Mouse (Mus musculus) MEL (cell line): ENCODE data around the gene Best1. TPM values are rescaled to one million over a fixed set of nuclear protein-coding genes. Genes with fewer than 3 reads are reported as not detected.

ENCODE experiments used
- DNase-seq: peaks from one replicate; pipeline ENCODE4 v3.0.0; 2011; ENCODE audit warnings: low read depth, low spot score
- H3K27ac ChIP-seq: 2 replicates; pipeline ENCODE4 v1.5.1; 2012; ENCODE audit warnings: low read depth, mild to moderate bottlenecking, control low read depth, low read length, moderate library complexity; ENCODE audit not compliant: control insufficient read depth
- H3K27me3 ChIP-seq, 2 experiments: fragments of 150-350 bp in 1 of 2; sonication (generic) in 1 of 2; 2 replicates each; pipeline ENCODE4 v1.6.1; 2012; ENCODE audit warnings: low read length in 2 of 2, mild to moderate bottlenecking in 2 of 2, improper control_type of control experiment in 1 of 2, moderate library complexity in 1 of 2; ENCODE audit not compliant: insufficient read depth in 2 of 2, control insufficient read depth in 1 of 2
- H3K36me3 ChIP-seq, 2 experiments: 2 replicates each; pipeline ENCODE4 v1.6.1; 2012 to 2014; ENCODE audit warnings: low read length in 2 of 2, improper control_type of control experiment in 1 of 2, inconsistent platforms in 1 of 2, mild to moderate bottlenecking in 1 of 2; ENCODE audit not compliant: insufficient read depth in 2 of 2, control insufficient read depth in 1 of 2
- H3K4me1 ChIP-seq, 2 experiments: fragments of 150-350 bp in 1 of 2; sonication (generic) in 1 of 2; 2 replicates each; pipeline ENCODE4 v1.6.1; 2012; ENCODE audit warnings: low read length in 2 of 2, improper control_type of control experiment in 1 of 2, mild to moderate bottlenecking in 1 of 2; ENCODE audit not compliant: insufficient read depth in 2 of 2, control insufficient read depth in 1 of 2
- H3K4me3 ChIP-seq, 2 experiments: fragments of 150-350 bp in 1 of 2; sonication (generic) in 1 of 2; 2 replicates each; pipeline ENCODE4 v1.5.1; 2012; ENCODE audit warnings: low read depth in 2 of 2, low read length in 2 of 2, mild to moderate bottlenecking in 2 of 2, moderate library complexity in 2 of 2, control low read depth in 1 of 2, improper control_type of control experiment in 1 of 2; ENCODE audit not compliant: control insufficient read depth in 1 of 2, insufficient read depth in 1 of 2
- H3K79me2 ChIP-seq: 2 replicates; pipeline ENCODE4 v1.6.1; 2012; ENCODE audit warnings: mild to moderate bottlenecking, low read length, moderate library complexity; ENCODE audit not compliant: control insufficient read depth, poor library complexity, insufficient read depth
- H3K9ac ChIP-seq: 2 replicates; pipeline ENCODE4 v1.6.1; 2012; ENCODE audit warnings: low read depth, mild to moderate bottlenecking, control low read depth, low read length, moderate library complexity; ENCODE audit not compliant: control insufficient read depth, poor library complexity, severe bottlenecking
- H3K9me3 ChIP-seq: fragments of 150-350 bp; sonication (generic); replicated peaks from 2 replicates; pipeline ENCODE4 v1.6.1; 2012; ENCODE audit warnings: mild to moderate bottlenecking, low read length, improper control_type of control experiment, moderate library complexity; ENCODE audit not compliant: insufficient read depth
- BHLHE40 ChIP-seq: IDR thresholded peaks from 2 replicates; pipeline ENCODE4 v1.6.1; 2012; ENCODE audit warnings: low read depth, mild to moderate bottlenecking, inconsistent platforms, low read length, improper control_type of control experiment, borderline replicate concordance
- CHD1 ChIP-seq: IDR thresholded peaks from 2 replicates; pipeline ENCODE4 v1.6.1; 2012; ENCODE audit warnings: low read depth, mild to moderate bottlenecking, inconsistent platforms, low read length, improper control_type of control experiment
- CHD2 ChIP-seq: IDR thresholded peaks from 2 replicates; pipeline ENCODE4 v1.6.1; 2011; ENCODE audit warnings: low read length, improper control_type of control experiment
- CTCF ChIP-seq, 3 experiments: IDR thresholded peaks in 2 of 3; conservative IDR thresholded peaks in 1 of 3; 2 replicates each; pipeline ENCODE4 v1.5.1; 2011 to 2012; ENCODE audit warnings: low read length in 3 of 3, low read depth in 2 of 3, mild to moderate bottlenecking in 2 of 3, improper control_type of control experiment in 1 of 3, inconsistent platforms in 1 of 3, mixed read lengths in 1 of 3, moderate library complexity in 1 of 3; ENCODE audit not compliant: control insufficient read depth in 1 of 3, insufficient read depth in 1 of 3, poor library complexity in 1 of 3, severe bottlenecking in 1 of 3
- ELF1 ChIP-seq: IDR thresholded peaks from 2 replicates; pipeline ENCODE4 v1.6.1; 2014; ENCODE audit warnings: low read depth, mild to moderate bottlenecking, inconsistent platforms, low read length, improper control_type of control experiment, moderate library complexity
- ETS1 ChIP-seq: IDR thresholded peaks from 2 replicates; pipeline ENCODE4 v1.6.1; 2012; ENCODE audit warnings: low read depth, mild to moderate bottlenecking, inconsistent platforms, low read length, improper control_type of control experiment, moderate library complexity
- KAT2A ChIP-seq: conservative IDR thresholded peaks from 2 replicates; pipeline ENCODE4 v1.6.1; 2012; ENCODE audit warnings: low read depth, low read length, improper control_type of control experiment, inconsistent platforms
- MAX ChIP-seq: IDR thresholded peaks from 2 replicates; pipeline ENCODE4 v1.6.1; 2011; ENCODE audit warnings: low read length, improper control_type of control experiment
- MAZ ChIP-seq: IDR thresholded peaks from 2 replicates; pipeline ENCODE4 v1.6.1; 2012; ENCODE audit warnings: low read depth, mild to moderate bottlenecking, inconsistent platforms, low read length, improper control_type of control experiment
- MEF2A ChIP-seq: IDR thresholded peaks from 2 replicates; pipeline ENCODE4 v1.6.1; 2014; ENCODE audit warnings: low read depth, mild to moderate bottlenecking, inconsistent platforms, low read length, improper control_type of control experiment; ENCODE audit not compliant: poor library complexity, insufficient replicate concordance, severe bottlenecking; ENCODE audit errors: extremely low read depth
- MXI1 ChIP-seq: IDR thresholded peaks from 2 replicates; pipeline ENCODE4 v1.6.1; 2011; ENCODE audit warnings: mild to moderate bottlenecking, low read depth, low read length, improper control_type of control experiment
- MYC ChIP-seq: IDR thresholded peaks from 2 replicates; pipeline ENCODE4 v1.6.1; 2011; ENCODE audit warnings: low read depth, mild to moderate bottlenecking, low read length, improper control_type of control experiment, moderate library complexity
- NELFE ChIP-seq: IDR thresholded peaks from 2 replicates; pipeline ENCODE4 v1.6.1; 2011; ENCODE audit warnings: low read depth, low read length, improper control_type of control experiment
- POLR2A ChIP-seq, 2 experiments: IDR thresholded peaks; 2 replicates each; pipeline ENCODE4 v1.6.1; 2011 to 2012; ENCODE audit warnings: low read length in 2 of 2, mild to moderate bottlenecking in 2 of 2, control low read depth in 1 of 2, improper control_type of control experiment in 1 of 2, low read depth in 1 of 2, moderate library complexity in 1 of 2; ENCODE audit not compliant: control insufficient read depth in 1 of 2, insufficient read depth in 1 of 2, poor library complexity in 1 of 2
- SIN3A ChIP-seq: IDR thresholded peaks from 2 replicates; pipeline ENCODE4 v1.6.1; 2012; ENCODE audit warnings: low read length, improper control_type of control experiment, inconsistent platforms
- SMC3 ChIP-seq: IDR thresholded peaks from 2 replicates; pipeline ENCODE4 v1.6.1; 2011; ENCODE audit warnings: low read depth, low read length, improper control_type of control experiment
- TBP ChIP-seq: IDR thresholded peaks from 2 replicates; pipeline ENCODE4 v1.8.0; 2011; ENCODE audit warnings: low read depth, low read length, improper control_type of control experiment
- USF1 ChIP-seq: IDR thresholded peaks from 2 replicates; pipeline ENCODE4 v1.6.1; 2014; ENCODE audit warnings: low read depth, mild to moderate bottlenecking, inconsistent platforms, low read length, improper control_type of control experiment, moderate library complexity
- USF2 ChIP-seq, 2 experiments: IDR thresholded peaks; 2 replicates each; pipeline ENCODE4 v1.6.1; 2011 to 2012; ENCODE audit warnings: improper control_type of control experiment in 2 of 2, low read length in 2 of 2, borderline replicate concordance in 1 of 2, inconsistent platforms in 1 of 2, low read depth in 1 of 2, mild to moderate bottlenecking in 1 of 2; ENCODE audit not compliant: insufficient read depth in 1 of 2
- ZC3H11A ChIP-seq: IDR thresholded peaks from 2 replicates; pipeline ENCODE4 v1.6.1; 2012; ENCODE audit warnings: low read depth, mild to moderate bottlenecking, inconsistent platforms, low read length, improper control_type of control experiment
- ZKSCAN1 ChIP-seq: IDR thresholded peaks from 2 replicates; pipeline ENCODE4 v1.6.1; 2012; ENCODE audit warnings: low read depth, mild to moderate bottlenecking, inconsistent platforms, low read length, improper control_type of control experiment, moderate library complexity
- ZNF384 ChIP-seq: IDR thresholded peaks from 2 replicates; pipeline ENCODE4 v1.6.1; 2012; ENCODE audit warnings: low read depth, mild to moderate bottlenecking, inconsistent platforms, low read length, improper control_type of control experiment
- polyA plus RNA-seq, 2 experiments: library from polyadenylated mRNA; stranded (reverse) in 1 of 2; unstranded in 1 of 2; fragments of >175 nt in 1 of 2; fragments of >200 nt in 1 of 2; gene quantifications; 2 replicates each; pipeline versions ENCODE4 v1.2.1 to v1.2.4; 2012; ENCODE audit warnings: low replicate concordance in 2 of 2, low read depth in 1 of 2; ENCODE audit not compliant: insufficient read length in 2 of 2, insufficient read depth in 1 of 2, missing spikeins in 1 of 2
- total RNA-seq: library from RNA; depleted of rRNA; stranded (reverse); fragments of 300-350 nt; gene quantifications from 2 replicates; pipeline ENCODE4 v1.2.3, GENCODE M21; 2012

Best1 gene
- total and polyA plus RNA-seq, 3 experiments, result 0.08 TPM; not detected in 2

DNA sequence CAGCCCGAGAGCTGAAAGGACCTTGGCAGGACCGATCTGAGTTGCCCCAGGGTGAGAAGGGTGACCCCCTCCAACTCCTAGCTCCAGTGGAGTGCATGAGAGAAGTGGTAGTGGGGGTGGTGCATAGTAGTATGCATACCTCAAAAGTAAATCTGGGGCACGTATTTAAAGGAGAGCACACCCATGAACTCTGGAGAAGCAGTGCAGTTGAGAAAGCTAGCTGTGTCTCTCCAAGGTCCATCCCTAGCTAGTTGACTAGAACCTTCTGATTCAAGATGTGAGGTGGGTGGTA, 17.0 kb upstream of the Best1 start:
- no peaks in the 10 kb centered on the region for H3K9me3 ChIP-seq
- H3K79me2 ChIP-seq, result no peaks in the 10 kb centered on the region
- TF ChIP-seq CHD1 (no peak), NELFE (no peak), KAT2A (no peak), MAX (no peak), ETS1 (no peak), SIN3A (no peak), USF1 (no peak), ELF1 (no peak), MYC (no peak), ZC3H11A (no peak), CHD2 (no peak), MEF2A (no peak), CTCF (IDR thresholded peaks at IDR 0.05 in 2 of 3, conservative IDR thresholded peaks at IDR 0.05 in 1 of 3; ENCODE audit: control insufficient read depth in 1 of 3, insufficient read depth in 1 of 3, low read depth in 2 of 3, low read length in 3 of 3, poor library complexity in 1 of 3, severe bottlenecking in 1 of 3) (no peak), SMC3 (no peak), ZKSCAN1 (no peak), ZNF384 (no peak), MXI1 (no peak), TBP (no peak), MAZ (no peak)
- H3K27me3 ChIP-seq, result no peaks in the 10 kb centered on the region; a peak in 1 of 4 replicates
- H3K4me1 ChIP-seq, result peaks cover 2 to 33% of the 10 kb centered on the region in 2 experiments; a peak in 3 of 4 replicates
- H3K9ac ChIP-seq, result peak overlapping the region; percentile 9; the same call in 1 of the 2 replicates
- H3K36me3 ChIP-seq, result peaks cover 0 to 15% of the 10 kb centered on the region in 2 experiments; a peak in 2 of 4 replicates
- peak overlapping the region; percentile 33 to 57; a peak in 3 of 4 replicates for H3K4me3 ChIP-seq
- no peak overlapping the region for H3K27ac ChIP-seq
- no peak for DNase-seq

DNA sequence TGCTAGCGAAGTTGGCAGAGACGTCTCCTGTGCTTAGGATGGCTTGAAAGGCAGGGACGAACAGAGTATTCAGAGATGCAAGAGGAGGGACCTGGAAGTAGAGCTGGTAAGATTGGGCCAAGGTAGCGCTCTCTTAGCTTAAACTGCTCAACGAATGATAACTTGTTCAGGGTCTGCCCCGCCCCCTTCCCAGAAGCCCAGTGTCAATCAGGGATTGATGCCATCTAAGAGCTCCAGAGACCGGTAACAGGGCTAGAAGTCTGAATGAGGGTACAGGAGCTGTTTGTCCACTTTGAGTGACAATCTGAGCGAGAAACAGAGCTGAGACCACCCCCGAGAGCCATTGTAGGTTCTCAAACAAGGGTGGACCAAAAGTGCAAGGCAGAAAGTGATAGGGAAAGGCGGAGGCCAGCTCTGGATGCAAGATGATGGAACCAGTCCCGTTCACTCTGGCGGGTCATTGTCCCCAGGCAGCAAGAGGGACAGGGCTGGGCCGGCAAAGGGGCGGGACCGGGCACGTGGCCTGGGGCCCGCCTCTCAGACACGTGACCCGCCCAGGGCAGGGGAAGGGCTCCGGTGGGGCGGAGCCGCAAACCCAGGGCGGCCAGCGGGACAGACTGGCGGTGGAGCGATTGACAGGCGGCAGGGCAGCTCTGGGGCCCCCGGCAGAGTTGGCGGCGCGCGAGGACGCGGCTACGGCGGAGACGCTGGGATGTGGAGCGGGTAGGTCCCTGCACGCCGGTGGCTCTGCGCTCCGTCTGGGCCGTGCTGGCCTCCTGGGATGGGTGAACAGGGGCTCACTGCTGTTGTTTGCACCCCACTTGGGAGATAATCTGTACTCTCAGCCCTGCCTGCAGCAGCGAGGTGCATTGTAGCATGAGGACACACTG, 16.4 kb upstream of the Best1 start:
- TF ChIP-seq MXI1, result peak; percentile 78; the same call in 1 of the 2 replicates
- peak; percentile 44; the same call in 1 of the 2 replicates for TF ChIP-seq SIN3A
- TF ChIP-seq POLR2A (IDR thresholded peaks at IDR 0.05; ENCODE audit: control insufficient read depth in 1 of 2, insufficient read depth in 1 of 2, low read depth in 1 of 2, low read length in 2 of 2, poor library complexity in 1 of 2), result no peak
- TF ChIP-seq MYC, result peak; percentile 57; the same call in 1 of the 2 replicates
- TF ChIP-seq BHLHE40, result peak; percentile 73
- TF ChIP-seq USF2 (IDR thresholded peaks at IDR 0.05; ENCODE audit: borderline replicate concordance in 1 of 2, insufficient read depth in 1 of 2, low read depth in 1 of 2, low read length in 2 of 2), result peak; percentile 72 to 92
- TF ChIP-seq MAX, result peak; percentile 95
- no peak for TF ChIP-seq CTCF (IDR thresholded peaks at IDR 0.05 in 2 of 3, conservative IDR thresholded peaks at IDR 0.05 in 1 of 3; ENCODE audit: control insufficient read depth in 1 of 3, insufficient read depth in 1 of 3, low read depth in 2 of 3, low read length in 3 of 3, poor library complexity in 1 of 3, severe bottlenecking in 1 of 3)
- peak; percentile 98 for TF ChIP-seq USF1
- TF ChIP-seq SMC3, result no peak
- no peaks in the 10 kb centered on the region for H3K9me3 ChIP-seq
- peaks cover 2 to 34% of the 10 kb centered on the region in 2 experiments; a peak in 3 of 4 replicates for H3K4me1 ChIP-seq
- peak overlapping the region; percentile 9; the same call in 1 of the 2 replicates for H3K9ac ChIP-seq
- peak overlapping the region; percentile 33 to 57 for H3K4me3 ChIP-seq
- H3K79me2 ChIP-seq, result no peaks in the 10 kb centered on the region
- DNase-seq, result peak; percentile 73
- H3K27ac ChIP-seq, result no peak overlapping the region
- peaks cover 0 to 15% of the 10 kb centered on the region in 2 experiments; a peak in 2 of 4 replicates for H3K36me3 ChIP-seq
- no peaks in the 10 kb centered on the region; a peak in 1 of 4 replicates for H3K27me3 ChIP-seq
